8 mouse cellular contexts compared by ENCODE assay signal in genomic region chr9:14365481-14366125, GRCm38 (mm10). TPM values are rescaled to one million over a fixed set of nuclear protein-coding genes. Genes with fewer than 3 reads are reported as not detected.
DNase-seq lines count a peak whose midpoint lies in the region; ATAC-seq and TF ChIP-seq lines count a peak whose summit lies in the region.

No protein-coding gene starts in this region.

- H3K4me1 ChIP-seq in heart, embryonic 12.5 days (replicated peaks), result 0 out of 2 replicates have a peak, but pooled peaks cover 3% of the 10 kb centered on the region
- H3K4me1 ChIP-seq in lung, postnatal 0 days (ENCODE audit: insufficient read depth, low read depth, low read length), result no peaks in the 10 kb centered on the region

- 52% methylated on average over 4 of the region's 4 CpGs for WGBS in heart, embryonic 12.5 days
- 52% methylated on average over 4 of the region's 4 CpGs for WGBS in lung, postnatal 0 days

- no peak for TF ChIP-seq EP300 in lung, postnatal 0 days (IDR thresholded peaks at IDR 0.05)

- H3K36me3 ChIP-seq in heart, embryonic 12.5 days, result 0 out of 2 replicates have a peak, but pooled peaks cover 4% of the 10 kb centered on the region
- H3K36me3 ChIP-seq in lung, postnatal 0 days (ENCODE audit: insufficient read depth, low read length), result no peaks in the 10 kb centered on the region

- no peak overlapping the region for H3K27ac ChIP-seq in heart, embryonic 12.5 days (ENCODE audit: poor library complexity, severe bottlenecking)
- H3K27ac ChIP-seq in lung, postnatal 0 days (ENCODE audit: low read length), result no peak overlapping the region

- no peaks in the 10 kb centered on the region for H3K27me3 ChIP-seq in heart, embryonic 12.5 days (replicated peaks)
- H3K27me3 ChIP-seq in lung, postnatal 0 days (replicated peaks; ENCODE audit: insufficient read depth, low read length), result no peaks in the 10 kb centered on the region

- no peak for TF ChIP-seq CTCF in lung, postnatal 0 days (IDR thresholded peaks at IDR 0.05)

- DNase-seq in heart, adult 18-20 months, result peak; percentile 38 to 54
- no peak for DNase-seq in right cerebral cortex, adult 18-20 months
- no peak for DNase-seq in lung, postnatal 0 days (ENCODE audit: low spot score)
- DNase-seq in MN1 (ENCODE audit: low spot score), result no peak

- no peak overlapping the region for H3K4me2 ChIP-seq in heart, embryonic 12.5 days
- no peak overlapping the region for H3K4me2 ChIP-seq in lung, postnatal 0 days (replicated peaks; ENCODE audit: low read depth, low read length)

- H3K9ac ChIP-seq in heart, embryonic 12.5 days, result no peak overlapping the region
- no peak overlapping the region for H3K9ac ChIP-seq in lung, postnatal 0 days (replicated peaks; ENCODE audit: low read depth)

- ATAC-seq in heart, embryonic 12.5 days (ENCODE audit: insufficient number of reproducible peaks, low FRiP score), result no peak
- peak; percentile 50 for ATAC-seq in activated CD4-positive, CD25-positive, alpha-beta regulatory T cell, adult 4 months
- peak; percentile 77 to 80 for ATAC-seq in hematopoietic stem cell, adult 5-6 weeks (replicated peaks in 1 of 2; ENCODE audit: insufficient read depth in 1 of 2, low FRiP score in 2 of 2, low TSS enrichment in 1 of 2, low read depth in 1 of 2, poor library complexity in 2 of 2, severe bottlenecking in 2 of 2)
- peak; percentile 54 for ATAC-seq in megakaryocyte progenitor cell, adult 5-6 weeks (replicated peaks; ENCODE audit: poor library complexity)
- no peak for ATAC-seq in lung, postnatal 0 days

- peaks cover 4% of the 10 kb centered on the region; the same call in 1 of the 2 replicates for H3K9me3 ChIP-seq in heart, embryonic 12.5 days (replicated peaks)
- no peaks in the 10 kb centered on the region for H3K9me3 ChIP-seq in lung, postnatal 0 days (ENCODE audit: low read length)

- H3K4me3 ChIP-seq in heart, embryonic 12.5 days, result no peak overlapping the region
- no peak overlapping the region for H3K4me3 ChIP-seq in lung, postnatal 0 days (ENCODE audit: low read depth, low read length)

RNA-seq across cellular contexts. Expression of gene Endod1, which starts 15.7 kb away (rescaled TPM):
- 1 to 10 TPM; 7.1 to 8.7 TPM for total RNA-seq in heart, adult 18-20 months (2021)
- polyA plus RNA-seq in heart, embryonic 12.5 days (2016; fragmentation: Nextera tagmentation; extraction: Ambion mirVana), result 10.7 TPM in 2 replicates
- polyA plus RNA-seq in activated CD4-positive, CD25-positive, alpha-beta regulatory T cell, adult 4 months (2017; shearing (Covaris generic)), result 10 to 100 TPM; 33.4 to 39.9 TPM
- 8.9 and 14.4 TPM in 2 replicates for total RNA-seq in hematopoietic stem cell, adult 5-6 weeks (2017)
- total RNA-seq in megakaryocyte progenitor cell, adult 5-6 weeks (2015), result 17.0 and 20.1 TPM in 2 replicates
- 19.1 and 21.4 TPM in 2 replicates for total RNA-seq in megakaryocyte progenitor cell, adult 5-6 weeks (2017)
- 14.4 and 16.6 TPM in 2 replicates for polyA plus RNA-seq in lung, postnatal 0 days (2015; fragmentation: Nextera tagmentation; extraction: Ambion mirVana)

Comparison
In these comparisons a context has a peak if more than half of its experiments do, and no peak if none do; other contexts are left out.
1. DNase-seq: peak in heart, adult 18-20 months (2 of 2); none in right cerebral cortex, adult 18-20 months (single experiment), lung, postnatal 0 days (single experiment) and MN1 (single experiment).
2. ATAC-seq: peak in activated CD4-positive, CD25-positive, alpha-beta regulatory T cell, adult 4 months (single experiment), hematopoietic stem cell, adult 5-6 weeks (2 of 2) and megakaryocyte progenitor cell, adult 5-6 weeks (single experiment); none in heart, embryonic 12.5 days (single experiment) and lung, postnatal 0 days (single experiment).